Mouse (Mus musculus): ENCODE measurements around the gene Krtap4-7.
"Not testable (repeated sequence)": the region's sequence is repeated elsewhere in the genome, so short reads cannot be mapped to it uniquely, and the experiment has no call there.

Krtap4-7 gene

DNA sequence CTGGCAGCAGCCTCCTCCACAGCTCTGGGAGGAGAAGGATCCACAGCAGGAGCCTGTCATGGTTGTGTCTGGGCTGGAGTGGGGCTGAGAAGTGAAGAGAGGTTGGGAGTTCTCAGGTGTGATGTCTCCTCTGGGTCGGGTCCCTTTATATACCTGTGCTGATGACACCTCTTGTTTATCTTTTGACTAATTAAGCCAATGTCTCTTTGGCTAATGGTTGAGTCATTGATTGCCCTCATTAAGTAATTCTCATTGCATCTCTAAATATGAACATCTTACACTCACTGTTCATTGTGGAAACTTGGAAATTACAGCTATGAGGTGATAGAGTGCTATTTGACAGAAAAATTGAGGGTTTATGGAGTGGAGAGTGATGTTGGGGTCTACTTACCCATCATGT is 40.7 kb downstream of the Krtap4-7 start, which contains the start of gene Gm11938:
TSS of gene Gm11938 (minus strand) at position 101 of the 400 bp plus-strand sequence.
- DNase-seq (ENCODE audit: low spot score in 2 of 2): not testable (repeated sequence)

DNA sequence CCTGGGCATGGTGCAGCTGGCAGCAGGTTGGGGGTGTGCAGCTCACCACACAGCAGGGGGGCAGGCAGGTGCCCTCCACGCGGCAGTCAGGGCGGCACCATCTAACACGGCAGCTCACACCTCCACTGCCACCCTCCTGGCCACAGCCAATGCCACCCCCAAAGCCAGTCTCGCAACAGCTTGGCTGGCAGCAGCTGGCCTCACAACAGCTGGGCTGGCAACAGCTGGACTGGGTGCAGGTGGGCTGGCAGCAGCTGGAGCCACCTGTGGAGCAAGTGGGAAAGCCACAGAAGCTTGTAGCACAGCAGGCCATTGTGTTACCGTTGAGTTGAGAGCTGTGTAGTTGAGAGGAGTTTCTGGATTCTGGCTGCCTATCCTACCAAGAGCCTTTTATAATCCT is 46.1 kb downstream of the Krtap4-7 start, which contains the start of gene Krtap9-3:
TSS of gene Krtap9-3 (minus strand) at position 364 of the 400 bp plus-strand sequence.
- not testable (repeated sequence) for DNase-seq (ENCODE audit: low spot score in 2 of 2)

Data from spleen, postnatal 10 days (tissue).